Mouse (Mus musculus) left cerebral cortex, adult 11 months (tissue): ENCODE results near the gene Fgfr2.

Experiments
- DNase-seq: peaks from one replicate; pipeline ENCODE4 v3.0.0; 2022; ENCODE audit warnings: low spot score

Gene Fgfr2

DNA sequence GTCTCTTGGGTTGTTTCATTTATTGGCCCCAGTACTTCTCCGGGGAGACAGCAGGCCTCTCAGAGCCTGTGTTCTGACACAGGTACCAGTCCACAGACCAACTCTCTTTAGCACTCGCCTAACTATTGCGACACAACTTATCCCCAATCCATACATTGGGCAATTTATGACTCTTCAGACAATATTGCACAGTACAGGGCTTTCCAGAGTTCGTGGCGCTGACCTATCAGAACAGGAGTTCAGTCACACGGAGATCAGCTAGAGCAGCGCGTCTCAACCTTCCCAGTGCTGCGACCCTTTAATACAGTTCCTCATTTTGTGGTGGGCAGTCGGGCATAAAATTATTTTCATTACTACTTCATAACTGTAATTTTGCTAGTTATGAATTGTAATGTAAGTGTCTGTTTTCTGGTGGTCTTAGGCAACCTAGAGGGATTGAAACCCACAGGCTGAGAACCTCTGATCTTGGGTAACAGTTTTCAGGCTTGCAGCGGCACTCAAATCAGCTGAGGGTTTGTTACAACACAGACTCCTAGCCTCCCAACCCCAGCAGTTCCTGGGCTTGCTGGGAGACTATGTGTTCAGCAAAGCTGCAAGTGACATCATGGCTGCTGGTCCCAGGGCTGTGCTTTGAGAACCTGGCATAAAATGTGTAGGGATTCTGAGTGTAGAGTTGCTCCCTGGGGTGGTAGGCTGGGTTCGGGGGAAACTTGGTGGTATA lies 2283.6 kb downstream of the Fgfr2 start:
- no peak for DNase-seq

- DNase-seq = no peak
Measured at GRCm38 (mm10) chr7:130838658-130839025, 2284.5 kb downstream of the Fgfr2 start.

DNA sequence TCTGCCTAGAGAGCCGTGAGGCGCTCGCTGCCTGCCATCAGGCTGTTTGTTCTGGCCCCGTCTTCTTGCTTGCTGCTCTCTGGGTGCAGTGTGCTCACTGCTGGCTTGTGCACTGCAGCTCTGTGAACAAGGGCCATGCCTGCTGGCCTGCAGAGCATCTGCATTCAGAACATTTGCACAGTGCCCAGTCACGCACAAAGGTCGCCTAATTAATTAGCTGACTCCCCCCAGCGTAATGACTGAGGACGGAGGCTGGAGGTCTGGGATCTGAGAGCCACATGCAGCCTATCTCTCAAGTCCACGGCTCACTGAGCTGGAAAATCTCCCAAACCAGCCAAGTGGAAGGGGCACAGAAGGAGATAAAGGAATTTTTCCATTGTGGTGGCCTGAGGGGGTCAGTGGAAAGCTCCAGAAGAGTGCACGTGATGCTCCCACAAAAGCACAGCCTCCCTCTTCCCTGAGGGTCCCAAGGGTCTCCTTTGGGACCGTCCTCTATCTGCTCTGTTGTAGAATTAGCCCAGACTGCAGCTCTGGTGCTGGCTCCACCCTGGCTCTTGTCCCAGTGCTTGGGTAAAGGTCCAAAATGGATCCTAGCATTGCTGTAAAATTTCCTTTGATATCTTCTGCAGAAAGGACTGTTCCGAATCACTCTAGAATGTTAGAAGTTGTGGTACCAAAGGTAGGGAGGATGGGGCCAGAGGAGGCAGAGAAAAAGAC lies 2285.1 kb downstream of the Fgfr2 start:
- no peak for DNase-seq

GRCm38 (mm10) chr7:130836066-130836465 lies 2287.1 kb downstream of the Fgfr2 start:
- no peak for DNase-seq

GRCm38 (mm10) chr7:130834958-130835861 lies 2287.9 kb downstream of the Fgfr2 start:
- no peak for DNase-seq

- no peak for DNase-seq
Measured at GRCm38 (mm10) chr7:130834299-130834698, 2288.9 kb downstream of the Fgfr2 start.

DNA sequence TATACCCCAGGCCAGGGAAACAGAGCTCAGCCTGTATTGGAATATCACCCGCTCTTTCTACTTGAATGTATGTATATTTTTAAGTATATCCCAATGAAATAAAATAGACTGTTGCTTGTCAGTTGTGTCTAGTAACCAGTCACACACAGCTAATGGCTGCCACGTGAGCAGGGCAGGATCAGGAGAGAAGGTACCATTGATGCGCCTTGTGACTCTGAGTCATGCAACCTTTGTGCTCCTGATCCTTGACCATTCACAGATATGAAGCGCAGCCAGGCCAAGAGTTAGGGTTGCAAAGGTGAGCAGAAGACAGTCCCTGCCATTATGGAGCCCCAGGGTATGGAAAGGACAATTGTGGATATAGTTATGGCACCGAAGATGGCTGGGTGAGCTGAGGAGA lies 2291.6 kb downstream of the Fgfr2 start:
- DNase-seq = no peak

DNA sequence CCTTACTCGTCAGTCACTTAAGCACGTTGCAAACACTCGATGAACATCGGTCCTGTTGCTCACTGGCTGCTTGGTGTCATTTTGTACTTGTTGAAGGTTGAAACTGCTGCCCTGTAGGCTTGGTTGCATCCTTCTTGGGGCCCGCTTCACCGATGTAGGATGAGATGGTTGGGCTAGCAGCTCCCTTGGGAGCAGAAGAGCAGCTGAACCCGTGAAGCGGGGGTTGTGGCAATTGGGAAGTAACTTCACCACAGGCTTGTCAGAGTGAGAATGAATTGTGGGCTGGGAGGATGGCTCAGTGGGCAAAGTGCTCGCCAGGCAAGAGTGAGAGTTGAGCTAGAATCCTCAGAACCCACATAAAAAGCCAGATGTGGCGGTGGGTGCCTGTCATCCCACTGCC lies 2294.7 kb downstream of the Fgfr2 start:
- DNase-seq = no peak

- DNase-seq = no peak
Measured at GRCm38 (mm10) chr7:130827844-130828403, 2295.2 kb downstream of the Fgfr2 start.

DNA sequence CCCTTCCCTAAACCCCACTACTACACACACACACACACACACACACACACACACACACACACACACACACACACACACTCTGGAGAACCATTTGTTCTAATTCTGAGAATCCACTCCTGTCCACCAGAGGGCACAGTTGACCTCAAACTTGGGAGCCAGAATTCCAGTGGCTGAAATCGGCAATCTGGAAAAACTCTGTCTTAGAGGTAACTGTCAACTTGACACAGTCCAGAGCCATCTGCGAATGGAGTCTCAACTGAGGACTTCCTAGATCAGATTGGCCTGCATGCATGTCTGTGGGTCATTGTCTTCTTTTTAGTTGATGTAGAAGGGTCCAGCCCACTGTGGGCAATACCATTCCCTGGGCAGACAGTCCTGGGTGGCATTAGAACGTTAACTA lies 2295.7 kb downstream of the Fgfr2 start:
- DNase-seq = no peak

GRCm38 (mm10) chr7:130826343-130826742 lies 2296.8 kb downstream of the Fgfr2 start:
- DNase-seq = no peak

DNA sequence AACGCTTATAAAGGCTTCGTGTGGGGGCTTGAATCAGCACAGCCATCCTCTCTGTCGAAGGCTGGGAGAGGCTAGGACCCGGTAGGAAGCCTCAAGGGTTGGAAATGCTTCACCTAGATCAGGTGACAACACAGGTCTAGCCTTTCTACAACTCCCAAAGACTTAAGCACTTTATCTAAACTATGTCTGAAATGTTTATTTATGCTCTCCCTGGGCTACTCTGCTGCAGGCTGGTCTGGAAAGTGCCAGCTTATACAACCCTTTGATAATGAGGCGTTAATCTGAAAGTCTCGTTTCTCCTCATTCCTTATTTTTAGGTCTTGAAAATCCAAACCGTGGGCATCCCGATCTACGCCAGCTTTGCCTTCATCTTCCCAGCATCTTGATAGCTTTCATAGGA lies 2299.2 kb downstream of the Fgfr2 start:
- DNase-seq = no peak

GRCm38 (mm10) chr7:130819624-130820023 lies 2303.5 kb downstream of the Fgfr2 start:
- peak; percentile 72 for DNase-seq

- no peak for DNase-seq
Measured at GRCm38 (mm10) chr7:130818813-130819212, 2304.3 kb downstream of the Fgfr2 start.

DNA sequence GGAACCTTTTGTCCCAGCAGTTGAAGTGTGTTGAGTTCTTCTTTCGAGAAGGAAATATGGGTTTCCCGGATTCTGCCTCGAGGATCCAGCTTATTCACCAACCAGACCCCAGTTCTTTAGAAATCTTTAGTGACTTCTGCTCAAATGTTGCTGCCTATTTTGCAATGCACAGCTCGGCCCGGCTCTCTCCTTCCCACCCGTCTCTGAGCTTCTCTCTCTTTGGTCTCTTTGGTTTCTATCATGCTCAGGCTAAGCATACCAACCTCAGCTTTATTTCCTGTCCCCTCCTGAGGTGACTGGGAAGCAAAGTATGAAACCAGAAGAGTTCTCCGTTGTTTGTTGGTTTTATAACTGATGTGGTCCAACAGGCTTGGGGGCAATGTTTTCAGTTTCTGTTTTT lies 2306.9 kb downstream of the Fgfr2 start:
- DNase-seq = no peak

DNA sequence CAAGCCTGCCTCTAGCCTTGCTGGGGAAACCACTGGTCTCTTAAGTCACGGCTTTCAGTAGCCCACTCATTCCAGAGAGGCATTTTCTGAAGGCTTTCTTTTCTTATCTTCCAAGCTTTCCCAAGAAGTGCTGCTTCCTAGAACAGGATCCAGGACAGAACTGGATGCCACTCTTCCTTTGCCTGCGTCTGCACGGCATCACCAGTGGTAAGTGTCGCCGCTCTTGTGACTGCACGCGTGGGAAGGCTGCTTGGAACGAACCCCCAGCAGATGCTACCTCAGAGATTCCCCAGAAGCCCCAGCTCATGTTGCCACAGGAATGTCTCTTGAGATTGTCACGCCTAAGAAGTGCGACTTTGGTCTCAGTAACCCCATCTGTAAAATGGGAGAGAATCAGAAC lies 2307.5 kb downstream of the Fgfr2 start:
- DNase-seq = no peak

DNA sequence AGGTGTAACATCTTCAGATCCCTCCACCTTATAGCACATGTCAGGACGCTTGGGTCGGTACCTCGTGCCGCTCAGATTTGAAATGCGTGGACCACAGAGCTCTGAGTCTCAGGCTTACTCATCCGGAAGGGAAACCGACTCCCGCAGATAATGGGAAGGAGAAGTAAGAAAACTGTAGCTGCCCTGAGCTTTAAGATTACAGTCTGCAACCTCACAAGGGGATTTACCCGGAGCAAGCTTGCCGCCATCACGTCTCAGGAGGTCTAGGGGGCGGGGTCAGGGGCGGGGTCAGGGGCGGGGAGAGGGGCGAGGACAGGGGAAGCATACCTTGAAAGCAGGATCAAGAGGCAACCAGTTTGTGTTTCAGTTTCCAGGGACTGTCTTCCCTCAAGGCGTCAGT lies 2310.7 kb downstream of the Fgfr2 start:
- DNase-seq = no peak

DNA sequence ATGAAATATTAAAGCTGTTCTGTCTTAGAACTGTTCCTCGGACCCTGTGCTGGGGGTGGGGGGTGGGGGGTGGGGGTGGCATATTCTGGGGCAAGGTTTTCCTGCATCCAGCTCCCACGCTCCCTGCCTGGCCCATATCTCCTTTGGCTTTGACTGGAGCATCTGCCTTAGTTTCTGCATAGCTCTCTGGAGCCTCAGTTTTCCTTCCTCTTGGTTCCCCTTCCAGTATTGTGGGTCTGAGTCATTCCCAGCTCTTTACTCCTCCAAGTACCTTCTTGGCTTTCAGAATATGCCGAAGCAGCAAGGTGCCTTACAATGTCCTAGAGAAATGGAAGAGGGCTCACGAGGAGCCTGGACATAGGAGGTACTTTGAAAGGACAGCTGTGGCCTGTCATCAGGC lies 2312.9 kb downstream of the Fgfr2 start:
- no peak for DNase-seq

DNA sequence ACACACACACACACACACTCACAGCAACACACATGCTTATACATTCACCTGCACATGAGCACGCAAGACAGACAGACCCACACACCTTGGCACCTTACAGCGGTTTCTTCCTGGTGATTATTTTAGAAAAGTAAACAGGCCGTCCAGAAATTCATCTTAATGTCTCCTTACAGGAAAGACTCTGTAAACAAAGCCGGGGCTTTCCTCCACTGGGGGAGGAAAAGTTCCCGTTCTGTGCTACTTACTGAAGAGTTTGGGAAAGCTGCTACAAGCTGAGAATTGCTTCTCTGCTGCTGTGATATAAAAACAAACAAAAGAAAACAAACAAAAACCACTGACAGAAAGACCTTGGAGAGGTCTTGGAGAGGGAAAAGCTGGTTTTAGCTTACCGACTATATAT lies 2314.5 kb downstream of the Fgfr2 start:
- DNase-seq = no peak

DNA sequence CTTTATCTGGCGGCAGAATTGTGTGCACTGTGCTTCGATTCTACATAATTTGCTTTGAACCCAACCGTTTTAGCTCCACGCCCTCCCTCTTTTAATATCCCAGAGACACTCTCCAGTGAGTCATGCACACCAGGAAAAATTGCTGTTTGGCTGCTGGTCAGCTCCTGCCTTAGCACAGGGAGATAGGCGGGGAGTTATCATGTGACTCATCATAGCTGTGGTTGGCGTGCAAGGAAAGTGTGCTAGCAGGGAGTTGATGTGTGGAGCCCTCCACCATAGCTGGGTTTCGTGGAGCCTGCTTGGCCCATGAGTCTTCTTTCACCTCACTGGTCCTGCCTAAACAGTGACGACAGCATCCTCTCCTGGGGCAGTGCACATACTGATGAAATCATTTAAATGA lies 2315.4 kb downstream of the Fgfr2 start:
- peak; percentile 52 for DNase-seq

DNA sequence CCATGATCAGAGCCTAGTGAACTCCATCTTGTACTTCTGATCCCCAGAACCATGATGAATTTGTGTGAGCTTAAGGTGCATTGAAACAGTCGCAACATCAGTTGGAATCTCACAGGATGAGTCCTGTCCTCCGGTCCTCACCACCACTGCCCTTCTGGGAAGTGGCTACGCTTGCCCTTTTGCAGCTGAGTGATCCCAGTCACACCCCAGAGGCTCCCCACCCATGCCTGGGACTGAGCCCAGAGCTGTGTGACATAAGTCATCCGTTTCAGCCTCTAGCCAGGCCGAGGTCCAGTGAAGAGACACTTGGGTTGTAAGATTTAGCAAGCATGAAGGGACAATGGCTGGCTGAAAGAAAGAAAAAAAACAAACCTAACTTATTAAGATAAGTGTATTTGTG lies 2318.2 kb downstream of the Fgfr2 start:
- DNase-seq = no peak

GRCm38 (mm10) chr7:130803251-130803825 lies 2319.8 kb downstream of the Fgfr2 start:
- DNase-seq = no peak
